Mouse (Mus musculus): ENCODE measurements at regions not wholly inside any gene's neighbourhood (a gene's known extent, or its start where the extent isn't known, plus 50 kb on each side); places are given as distances from the start of the nearest gene placed in this dataset.

DNA sequence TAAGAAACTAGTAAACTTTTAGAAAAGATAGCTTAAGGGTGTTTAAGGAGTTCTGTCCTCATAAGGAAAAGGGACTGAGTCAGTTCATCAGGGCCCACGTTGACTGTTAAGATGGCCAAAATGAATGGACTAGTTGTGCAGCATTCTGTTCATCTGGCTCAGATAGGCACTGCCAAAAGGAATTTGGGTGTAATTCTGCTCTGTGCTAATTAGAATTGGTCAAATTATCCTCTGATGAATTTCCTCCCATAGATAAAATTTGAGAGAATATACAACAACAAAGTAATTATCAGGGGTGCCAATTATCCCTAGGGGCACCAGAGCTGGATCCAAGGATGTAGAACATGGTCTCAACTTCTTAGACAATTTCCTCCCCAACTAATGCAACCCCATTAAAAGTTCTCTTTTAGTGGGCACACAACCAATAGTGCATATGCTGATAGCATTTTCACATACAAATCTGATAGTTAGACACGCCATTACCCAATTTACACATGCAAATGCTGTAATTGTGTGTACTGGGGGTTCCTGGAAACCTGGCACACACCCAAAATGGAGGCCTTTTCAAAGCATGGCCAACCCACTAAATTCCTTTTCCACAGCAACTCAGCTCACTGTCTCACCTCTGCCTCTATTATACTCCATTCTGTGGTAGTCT lies 508.0 kb downstream of the Cypt12 start:
- no peak for TF ChIP-seq CTCF (IDR thresholded peaks at IDR 0.05; ENCODE audit: low read depth)
- TF ChIP-seq EP300 (IDR thresholded peaks at IDR 0.05; ENCODE audit: low read depth) = no peak

Data from liver, postnatal 0 days (tissue).